Mouse (Mus musculus) cortical plate, adult 2 months (tissue): ENCODE data around the gene Sec22b.

ENCODE experiments used
- CTCF ChIP-seq: fragments of 200-500 bp; IDR thresholded peaks from 2 replicates; pipeline ENCODE4 v1.5.1; 2011; ENCODE audit warnings: mild to moderate bottlenecking, control low read depth, low read length; ENCODE audit not compliant: insufficient read depth; ENCODE audit errors: extremely low read depth
- POLR2A ChIP-seq: fragments of 200-500 bp; IDR thresholded peaks from 2 replicates; pipeline ENCODE4 v1.6.1; 2011; ENCODE audit warnings: mild to moderate bottlenecking, low read length, control low read depth; ENCODE audit not compliant: insufficient read depth; ENCODE audit errors: extremely low read depth

GRCm38 (mm10) chr3:97941440-97942259 lies 40.7 kb downstream of the Sec22b start:
- TF ChIP-seq CTCF (no peak), POLR2A (no peak)
